Mouse (Mus musculus) hindbrain, postnatal 0 days (tissue): Measurements from ENCODE around the gene Dazap1. TPM values are rescaled to one million over a fixed set of nuclear protein-coding genes. Genes with fewer than 3 reads are reported as not detected.
A peak's percentile ranks its signal among the peaks of the same experiment; 100 is the strongest.

Source experiments
- ATAC-seq: fragments of 200-750 bp; cut with Nextera tagmentation; 2 replicates; pipeline ENCODE4 v1.8.0; 2017; ENCODE audit warnings: mild to moderate bottlenecking, moderate TSS enrichment, moderate library complexity
- DNase-seq: peaks from one replicate; pipeline ENCODE4 v3.0.0-alpha.2; 2015; ENCODE audit warnings: low spot score
- H3K27ac ChIP-seq: fragments of 300-500 bp; sonication (generic); 2 replicates; pipeline ENCODE4 v1.5.1; 2014; ENCODE audit warnings: mild to moderate bottlenecking
- H3K27me3 ChIP-seq: fragments of 300-500 bp; sonication (generic); 2 replicates; pipeline ENCODE4 v1.6.1; 2014; ENCODE audit warnings: low read length, mixed read lengths; ENCODE audit not compliant: insufficient read depth
- H3K36me3 ChIP-seq: fragments of 300-500 bp; sonication (generic); 2 replicates; pipeline ENCODE4 v1.6.1; 2014; ENCODE audit warnings: low read length, mixed read lengths; ENCODE audit not compliant: insufficient read depth
- H3K4me1 ChIP-seq: fragments of 300-500 bp; sonication (generic); 2 replicates; pipeline ENCODE4 v1.6.1; 2014; ENCODE audit warnings: antibody characterized with exemption, low read length, mixed read lengths; ENCODE audit not compliant: insufficient read depth
- H3K4me2 ChIP-seq: fragments of 300-500 bp; sonication (generic); 2 replicates; pipeline ENCODE4 v1.6.1; 2014; ENCODE audit warnings: low read depth, mild to moderate bottlenecking, low read length, moderate library complexity, mixed read lengths
- H3K4me3 ChIP-seq: fragments of 300-500 bp; sonication (generic); 2 replicates; pipeline ENCODE4 v1.5.1; 2014; ENCODE audit warnings: low read length
- H3K9ac ChIP-seq: fragments of 300-500 bp; sonication (generic); replicated peaks from 2 replicates; pipeline ENCODE4 v1.6.1; 2014; ENCODE audit warnings: mild to moderate bottlenecking, low read length, moderate library complexity, mixed read lengths
- H3K9me3 ChIP-seq: fragments of 300-500 bp; sonication (generic); 2 replicates; pipeline ENCODE4 v1.6.1; 2016; ENCODE audit warnings: low read length, mixed read lengths
- CTCF ChIP-seq: IDR thresholded peaks from 2 replicates; pipeline ENCODE4 v1.5.1; 2016; ENCODE audit warnings: antibody characterized with exemption, control low read depth, low read depth
- WGBS: fragments of 180-500 bp; shearing (Covaris S2); extraction: QIAGEN DNeasy Blood & Tissue Kit; methylation state at CpG from one replicate; pipeline ENCODE4 v1.1.7; 2014; 5-methylcytosine and 5-hydroxymethylcytosine counted together
- polyA plus RNA-seq: library from polyadenylated mRNA; unstranded; fragments of >200 nt; fragmentation: Nextera tagmentation; extraction: Ambion mirVana; gene quantifications from 2 replicates; pipeline ENCODE4 v1.2.1, GENCODE M21; 2015
- total RNA-seq: library from RNA; depleted of rRNA; stranded (reverse); fragments of >200 nt; gene quantifications from 2 replicates; pipeline ENCODE4 v1.2.3, GENCODE M21; 2014

Dazap1 gene
- total and polyA plus RNA-seq, 2 experiments from 2014 or later: 38.5 to 79.1 TPM

DNA sequence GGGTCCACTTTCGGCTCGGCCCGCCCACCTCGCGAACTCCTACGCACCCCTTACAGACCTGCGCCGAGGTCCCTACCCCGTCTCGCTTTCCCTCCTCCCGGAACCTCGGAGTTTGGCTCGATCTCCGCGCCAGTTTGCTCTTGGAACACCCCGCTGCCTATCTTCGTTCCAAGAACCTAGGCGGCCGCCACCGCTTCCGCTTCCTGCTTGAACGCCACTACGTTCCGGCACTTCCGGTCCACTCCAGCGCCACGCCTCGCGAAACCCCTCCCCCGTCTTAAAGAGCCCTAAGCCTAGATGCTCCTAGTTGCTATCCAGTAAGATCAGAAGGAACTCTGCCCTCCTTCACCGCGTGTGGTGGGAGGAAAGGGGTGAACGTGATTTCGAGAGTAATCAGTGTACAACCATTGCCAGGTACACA lies 59.1 kb downstream of the Dazap1 start, which contains the start of gene 2310011J03Rik:
Gene 2310011J03Rik, minus strand, starts transcription at position 198 of the 421 bp plus-strand sequence.
- no peak for TF ChIP-seq CTCF
- 2% methylated on average over 33 of the region's 34 CpGs for WGBS
- Histone ChIP-seq H3K4me1 (peaks cover 14% of the 10 kb centered on the region; the same call in 1 of the 2 replicates), H3K27ac (peak within 1 kb of the TSS; percentile 73), H3K36me3 (peaks cover 11% of the 10 kb centered on the region), H3K4me3 (peak within 1 kb of the TSS; percentile 71), H3K27me3 (no peaks in the 10 kb centered on the region), H3K4me2 (peak within 1 kb of the TSS; percentile 96), H3K9me3 (no peaks in the 10 kb centered on the region), H3K9ac (peak within 1 kb of the TSS; percentile 68)
- peak; percentile 95 for DNase-seq
- ATAC-seq: peak; percentile 67

GRCm38 (mm10) chr10:80321014-80321669 lies 59.9 kb downstream of the Dazap1 start:
- H3K27ac ChIP-seq: no peak overlapping the region
- DNase-seq (no peak), ATAC-seq (no peak)
- H3K36me3 ChIP-seq: 0 out of 2 replicates have a peak, but pooled peaks cover 3% of the 10 kb centered on the region
- no peaks in the 10 kb centered on the region for H3K9me3 ChIP-seq
- no peak overlapping the region for H3K9ac ChIP-seq
- H3K4me1 ChIP-seq: peaks cover 14% of the 10 kb centered on the region; the same call in 1 of the 2 replicates
- no peak for TF ChIP-seq CTCF
- 76% methylated on average over 6 of the region's 6 CpGs for WGBS
- H3K27me3 ChIP-seq: no peaks in the 10 kb centered on the region
- no peak overlapping the region for H3K4me3 ChIP-seq
- no peak overlapping the region for H3K4me2 ChIP-seq

DNA sequence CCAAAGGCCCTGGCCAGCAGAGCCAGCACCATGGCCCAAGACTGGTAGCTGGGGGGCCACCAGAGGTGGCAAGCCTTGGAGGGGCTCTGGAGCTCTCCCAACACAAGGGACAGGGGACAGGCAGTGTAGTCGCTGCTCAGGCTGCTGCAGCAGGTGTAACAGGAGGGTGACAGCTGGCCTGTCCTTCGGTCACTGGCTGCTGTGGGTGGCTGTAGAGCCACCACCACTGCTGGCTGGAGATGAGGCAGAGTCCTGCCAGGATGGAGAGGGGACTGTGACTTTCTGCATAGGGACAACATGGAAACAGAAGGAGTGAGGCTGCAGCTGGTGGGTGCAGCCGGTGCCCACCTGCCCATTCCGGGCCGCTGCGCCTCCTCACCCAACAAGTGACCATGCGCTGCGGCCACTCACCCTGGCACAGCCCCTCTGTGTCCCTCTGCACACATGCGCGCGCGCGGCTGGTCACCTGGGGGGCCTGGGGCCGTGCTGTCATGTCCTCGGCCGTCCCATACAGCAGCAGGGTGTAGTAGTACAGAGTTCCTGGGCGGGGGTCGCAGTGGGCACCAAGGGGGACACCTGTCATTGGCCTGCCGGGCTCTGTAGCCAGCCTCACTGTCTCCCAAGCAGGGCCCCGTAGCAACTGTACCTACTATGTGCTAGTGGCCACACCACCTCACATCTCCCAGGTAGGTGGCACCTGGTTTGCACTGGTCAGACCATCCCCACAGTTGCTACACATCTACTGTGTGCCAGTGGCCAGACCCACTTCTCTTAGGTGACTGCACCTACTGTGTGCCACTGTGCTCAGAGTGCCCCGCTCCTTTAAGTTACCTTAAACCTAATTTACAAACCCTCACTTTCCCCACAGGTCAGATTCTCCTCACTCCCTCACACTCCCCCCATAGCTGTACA lies 60.6 kb downstream of the Dazap1 start:
- Histone ChIP-seq H3K4me2 (no peak overlapping the region), H3K4me3 (no peak overlapping the region), H3K27ac (no peak overlapping the region; the same call in 1 of the 2 replicates)

DNA sequence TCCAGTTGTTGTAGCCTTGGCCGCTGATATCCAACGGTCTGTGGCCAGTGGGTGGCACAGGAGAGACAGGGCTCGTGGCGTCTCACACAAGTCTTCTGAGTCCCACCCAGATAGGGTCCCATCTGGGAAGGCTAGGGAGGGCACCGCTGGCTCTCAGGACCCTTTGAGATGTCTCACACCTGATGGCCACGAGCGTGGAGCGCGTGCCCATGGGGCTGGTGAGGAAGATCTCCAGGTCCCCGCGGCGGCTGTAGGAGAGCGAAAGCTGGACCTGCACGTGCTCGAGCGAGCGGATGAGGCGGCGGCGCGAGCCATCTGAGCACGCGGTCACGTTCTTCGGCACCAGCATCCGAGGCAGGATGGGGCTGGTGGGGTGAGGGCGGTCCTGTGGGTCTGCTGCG lies 61.5 kb downstream of the Dazap1 start:
- H3K4me1 ChIP-seq: peaks cover 14% of the 10 kb centered on the region; the same call in 1 of the 2 replicates
- ATAC-seq: peak; percentile 11; the same call in 1 of the 2 replicates

More for the DNA sequence above, 60.6 kb downstream of the Dazap1 start:
- ATAC-seq: no peak
- no peak overlapping the region for H3K9ac ChIP-seq
- H3K27me3 ChIP-seq: no peaks in the 10 kb centered on the region
- WGBS: 91% methylated on average over 21 of the region's 21 CpGs
- no peak for DNase-seq
- peaks cover 14% of the 10 kb centered on the region; the same call in 1 of the 2 replicates for H3K4me1 ChIP-seq
- TF ChIP-seq CTCF: no peak
- no peaks in the 10 kb centered on the region for H3K9me3 ChIP-seq
- no peaks in the 10 kb centered on the region for H3K36me3 ChIP-seq

GRCm38 (mm10) chr10:80323261-80324119 lies 62.2 kb downstream of the Dazap1 start:
- WGBS: 2% methylated on average over 38 of the region's 46 CpGs
- H3K36me3 ChIP-seq: no peaks in the 10 kb centered on the region

More for the DNA sequence above, 61.5 kb downstream of the Dazap1 start:
- H3K27me3 ChIP-seq: no peaks in the 10 kb centered on the region
- H3K9ac ChIP-seq: peak overlapping the region; percentile 53
- peak overlapping the region; percentile 84 for H3K4me2 ChIP-seq
- no peak for DNase-seq
- H3K27ac ChIP-seq: peak overlapping the region; percentile 48; the same call in 1 of the 2 replicates
- WGBS: 3% methylated on average over 28 of the region's 28 CpGs
- H3K9me3 ChIP-seq: no peaks in the 10 kb centered on the region
- H3K36me3 ChIP-seq: no peaks in the 10 kb centered on the region
- TF ChIP-seq CTCF: peak; percentile 39
- peak overlapping the region; percentile 45 for H3K4me3 ChIP-seq

More at GRCm38 (mm10) chr10:80323261-80324119, 62.2 kb downstream of the Dazap1 start:
- ATAC-seq: peak; percentile 30; the same call in 1 of the 2 replicates
- Histone ChIP-seq H3K4me1 (peaks cover 14% of the 10 kb centered on the region; the same call in 1 of the 2 replicates), H3K9me3 (no peaks in the 10 kb centered on the region), H3K4me2 (peak overlapping the region; percentile 84), H3K9ac (peak overlapping the region; percentile 53), H3K4me3 (peak overlapping the region; percentile 45), H3K27me3 (no peaks in the 10 kb centered on the region), H3K27ac (peak overlapping the region; percentile 48; the same call in 1 of the 2 replicates)
- no peak for TF ChIP-seq CTCF
- DNase-seq: peak; percentile 35
